Mouse (Mus musculus): ENCODE measurements at regions not wholly inside any gene's neighbourhood (a gene's known extent, or its start where the extent isn't known, plus 50 kb on each side); places are given as distances from the start of the nearest gene placed in this dataset.

DNA sequence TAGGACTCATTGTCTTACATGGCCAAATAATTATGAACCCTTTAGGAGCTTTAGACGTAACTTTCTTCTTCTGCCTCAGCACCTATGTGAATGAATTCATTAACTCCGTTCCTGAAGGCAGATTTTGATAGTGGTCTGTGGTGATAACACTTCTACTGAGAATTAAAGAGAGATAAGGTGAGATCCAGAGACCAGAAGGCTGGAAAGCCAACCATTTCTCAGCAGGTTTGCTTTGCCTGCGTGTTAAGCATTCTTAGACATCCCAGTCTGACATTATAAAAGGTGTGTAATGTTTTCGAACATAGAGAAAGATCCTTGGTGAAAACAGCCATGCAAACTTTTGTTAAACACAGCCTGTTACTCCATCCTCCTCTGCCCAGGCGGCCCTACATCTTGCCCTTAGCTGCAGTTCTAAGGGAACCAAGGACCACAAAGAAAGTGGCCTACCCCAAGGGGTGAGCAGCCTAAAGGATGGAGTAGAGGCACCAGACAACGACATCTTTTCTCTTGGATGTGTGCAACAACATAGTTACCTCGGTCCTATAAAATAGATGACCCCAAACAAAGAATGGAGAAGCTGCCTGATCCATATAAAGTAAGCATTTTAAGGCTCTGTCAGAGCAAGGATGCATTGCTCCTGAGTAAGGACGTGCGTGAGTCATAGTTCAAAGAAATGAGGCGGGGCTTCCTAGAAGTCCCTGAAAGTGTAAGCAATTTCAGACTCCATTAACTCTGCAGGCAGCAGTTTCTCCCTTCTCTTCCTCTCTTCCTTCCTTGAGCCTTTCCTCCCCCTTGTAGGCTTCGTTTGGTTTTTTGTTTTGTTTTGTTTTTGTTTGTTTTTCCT is 55.1 kb upstream of the Xpr1 start:
- WGBS = 72% methylated on average over 11 of the region's 11 CpGs
- Histone ChIP-seq H3K4me1 (peaks cover 23% of the 10 kb centered on the region), H3K27ac (replicated peaks) (no peak overlapping the region), H3K9me3 (no peaks in the 10 kb centered on the region), H3K27me3 (replicated peaks; ENCODE audit: low read depth, poor library complexity, severe bottlenecking) (0 out of 2 replicates have a peak, but pooled peaks cover 4% of the 10 kb centered on the region), H3K36me3 (replicated peaks) (no peaks in the 10 kb centered on the region), H3K4me3 (no peak overlapping the region)
- DNase-seq (ENCODE audit: low spot score) = no peak

DNA sequence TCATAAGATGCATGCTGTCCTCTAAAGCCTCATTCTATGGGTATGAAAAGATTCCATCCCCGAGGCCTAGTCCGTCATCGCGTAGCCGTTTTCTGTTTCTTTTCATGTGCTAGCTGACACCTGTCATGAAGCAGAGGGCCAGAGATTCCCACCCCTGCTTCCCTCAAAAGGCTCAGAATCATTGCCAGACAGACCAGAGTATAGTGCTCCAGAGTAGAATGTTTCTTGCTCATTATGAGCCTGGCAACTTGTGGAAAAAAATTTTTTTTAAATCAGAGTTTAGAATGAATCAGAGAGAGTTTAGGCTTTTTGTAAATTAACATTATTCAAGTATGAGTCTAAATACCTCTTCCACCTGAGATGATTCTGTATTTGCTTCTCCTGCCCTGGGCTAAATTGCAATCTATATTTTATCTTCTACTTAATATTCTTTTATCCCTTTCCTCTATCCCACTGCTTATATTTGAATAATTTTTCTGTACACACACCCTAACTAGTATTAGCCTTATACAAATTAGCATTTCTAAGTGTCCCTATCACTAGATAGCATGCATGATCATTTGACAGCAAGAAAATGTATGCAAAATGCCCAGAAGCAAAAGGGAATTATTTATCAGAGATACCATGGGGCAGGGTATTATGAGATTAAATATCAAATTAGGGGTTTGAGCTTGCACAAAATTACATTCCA is 55.9 kb upstream of the Xpr1 start:
- H3K27ac ChIP-seq (replicated peaks) = no peak overlapping the region
- 65% methylated on average over 5 of the region's 5 CpGs for WGBS

DNA sequence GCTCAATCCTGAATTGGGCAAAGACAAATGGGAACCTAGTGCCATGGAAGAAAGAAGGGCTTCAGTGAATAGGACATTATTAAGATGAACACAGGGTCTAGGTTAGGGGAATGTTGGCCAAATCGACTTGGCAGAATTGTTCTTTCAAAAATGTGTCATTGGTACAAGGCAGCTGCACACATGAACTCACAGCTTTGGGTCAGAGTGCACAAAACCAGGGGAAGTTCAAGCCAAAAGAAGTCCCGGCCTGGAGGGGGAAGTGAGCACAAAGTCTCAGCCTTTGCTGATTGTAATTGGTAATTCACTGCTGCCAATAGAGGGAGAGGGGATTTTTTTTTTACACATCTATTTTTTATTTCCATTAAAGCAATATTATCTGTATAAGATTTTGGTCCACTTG is 57.8 kb upstream of the Xpr1 start:
- Histone ChIP-seq H3K4me1 (peaks cover 23% of the 10 kb centered on the region), H3K4me3 (no peak overlapping the region), H3K27me3 (replicated peaks; ENCODE audit: low read depth, poor library complexity, severe bottlenecking) (peaks cover 4% of the 10 kb centered on the region; the same call in 1 of the 2 replicates), H3K9me3 (no peaks in the 10 kb centered on the region), H3K36me3 (replicated peaks) (no peaks in the 10 kb centered on the region), H3K27ac (replicated peaks) (no peak overlapping the region)
- DNase-seq (ENCODE audit: low spot score) = no peak
- WGBS = 50% methylated on average over 2 of the region's 2 CpGs

More for the DNA sequence above, 55.9 kb upstream of the Xpr1 start:
- Histone ChIP-seq H3K27me3 (replicated peaks; ENCODE audit: low read depth, poor library complexity, severe bottlenecking) (0 out of 2 replicates have a peak, but pooled peaks cover 4% of the 10 kb centered on the region), H3K4me1 (peaks cover 23% of the 10 kb centered on the region), H3K36me3 (replicated peaks) (no peaks in the 10 kb centered on the region), H3K4me3 (no peak overlapping the region), H3K9me3 (no peaks in the 10 kb centered on the region)
- DNase-seq (ENCODE audit: low spot score) = no peak

DNA sequence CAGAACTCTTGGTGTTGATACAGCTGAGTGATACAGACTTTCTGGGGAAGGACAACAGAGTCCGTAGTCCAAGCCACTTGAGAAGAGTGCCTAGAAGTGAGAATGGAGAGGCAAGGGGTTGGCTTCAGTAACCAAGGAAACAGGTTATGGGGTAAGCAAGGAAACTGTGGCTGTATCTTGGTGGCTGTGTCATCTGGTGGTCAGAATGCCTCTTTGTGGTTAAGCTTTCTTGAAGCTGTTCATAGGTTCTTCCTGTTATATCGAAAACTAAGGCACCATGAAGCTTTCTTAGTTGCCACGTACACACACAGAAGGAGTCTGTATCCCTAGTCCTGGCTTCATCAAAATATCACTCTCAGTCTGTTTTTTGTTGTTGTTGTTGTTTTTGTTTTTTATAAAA is 59.0 kb upstream of the Xpr1 start:
- Histone ChIP-seq H3K27ac (replicated peaks) (no peak overlapping the region), H3K27me3 (replicated peaks; ENCODE audit: low read depth, poor library complexity, severe bottlenecking) (peaks cover 4% of the 10 kb centered on the region; the same call in 1 of the 2 replicates), H3K4me1 (peaks cover 22% of the 10 kb centered on the region), H3K4me3 (no peak overlapping the region), H3K36me3 (replicated peaks) (no peaks in the 10 kb centered on the region), H3K9me3 (no peaks in the 10 kb centered on the region)
- DNase-seq (ENCODE audit: low spot score) = no peak
- WGBS = 90% methylated on average over 3 of the region's 3 CpGs

DNA sequence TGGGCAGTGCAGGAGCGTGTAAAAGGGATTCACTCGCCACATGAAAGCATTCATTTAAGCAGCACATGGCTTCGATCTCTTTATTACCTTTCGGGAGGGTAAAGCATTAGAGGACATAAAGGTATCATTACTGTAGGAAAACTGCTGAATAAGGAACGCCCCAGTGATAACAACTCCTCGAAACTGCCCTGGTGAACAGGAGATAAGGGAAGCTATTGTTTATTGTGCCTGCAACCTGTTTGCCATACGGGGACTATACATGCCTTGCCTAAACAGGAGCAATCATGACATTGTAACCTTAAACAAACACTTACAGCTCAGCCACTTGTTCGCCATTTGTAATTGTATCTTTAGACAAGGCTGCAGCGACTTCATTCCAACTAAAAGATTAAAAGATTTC is 64.9 kb upstream of the Xpr1 start:
- no peak overlapping the region for H3K27ac ChIP-seq (replicated peaks)
- H3K4me3 ChIP-seq = no peak overlapping the region
- WGBS = 52% methylated on average over 9 of the region's 9 CpGs
- H3K4me1 ChIP-seq = peaks cover 20% of the 10 kb centered on the region
- DNase-seq (ENCODE audit: low spot score) = no peak
- peaks cover 6% of the 10 kb centered on the region; the same call in 1 of the 2 replicates for H3K27me3 ChIP-seq (replicated peaks; ENCODE audit: low read depth, poor library complexity, severe bottlenecking)
- H3K36me3 ChIP-seq (replicated peaks) = no peaks in the 10 kb centered on the region
- no peaks in the 10 kb centered on the region for H3K9me3 ChIP-seq

DNA sequence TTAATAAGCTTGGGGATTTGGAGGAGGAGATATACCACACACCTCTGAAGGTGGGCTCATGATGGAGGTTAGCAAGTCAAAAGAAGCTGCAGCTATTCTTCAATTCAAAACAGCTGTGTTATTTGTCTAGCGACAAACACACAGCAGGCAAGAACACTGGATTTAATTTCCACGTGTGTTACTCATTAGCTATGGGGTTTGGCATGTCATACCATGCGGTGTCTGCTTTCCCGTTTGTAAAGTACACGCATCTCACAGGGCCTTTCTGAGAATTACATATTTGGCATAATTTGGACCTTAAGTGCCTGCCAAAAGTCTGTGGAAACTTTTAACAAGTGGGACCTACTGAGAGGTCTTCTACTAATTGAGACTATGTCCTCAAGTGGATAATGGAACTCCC is 65.5 kb upstream of the Xpr1 start:
- no peaks in the 10 kb centered on the region for H3K9me3 ChIP-seq
- H3K36me3 ChIP-seq (replicated peaks) = no peaks in the 10 kb centered on the region
- H3K4me1 ChIP-seq = peaks cover 20% of the 10 kb centered on the region
- peaks cover 6% of the 10 kb centered on the region; the same call in 1 of the 2 replicates for H3K27me3 ChIP-seq (replicated peaks; ENCODE audit: low read depth, poor library complexity, severe bottlenecking)
- DNase-seq (ENCODE audit: low spot score) = no peak
- 45% methylated on average over 5 of the region's 5 CpGs for WGBS
- no peak overlapping the region for H3K4me3 ChIP-seq
- H3K27ac ChIP-seq (replicated peaks) = no peak overlapping the region

DNA sequence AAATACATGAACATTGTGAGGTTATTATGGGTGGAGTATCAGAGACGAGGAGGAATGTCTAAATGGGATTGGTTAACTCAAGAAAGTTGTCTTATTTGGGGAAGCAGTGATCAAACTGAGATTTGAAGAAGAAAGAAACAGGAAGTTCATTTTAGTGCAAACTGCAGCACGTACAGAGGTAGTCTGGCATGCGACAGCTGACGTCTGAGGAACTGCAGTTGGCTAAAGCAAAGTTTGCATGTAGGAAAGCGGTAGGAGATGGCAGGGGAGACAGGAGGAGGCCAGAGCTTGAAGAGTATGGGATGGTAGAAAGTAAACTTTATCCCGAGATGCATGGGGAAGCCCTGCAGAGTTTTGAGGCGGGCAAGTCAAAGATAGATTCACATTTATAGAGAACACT is 66.5 kb upstream of the Xpr1 start:
- Histone ChIP-seq H3K27me3 (replicated peaks; ENCODE audit: low read depth, poor library complexity, severe bottlenecking) (peaks cover 6% of the 10 kb centered on the region; the same call in 1 of the 2 replicates), H3K9me3 (no peaks in the 10 kb centered on the region), H3K36me3 (replicated peaks) (no peaks in the 10 kb centered on the region), H3K4me3 (no peak overlapping the region), H3K4me1 (peaks cover 20% of the 10 kb centered on the region), H3K27ac (replicated peaks) (no peak overlapping the region)
- 80% methylated on average over 7 of the region's 7 CpGs for WGBS
- no peak for DNase-seq (ENCODE audit: low spot score)

DNA sequence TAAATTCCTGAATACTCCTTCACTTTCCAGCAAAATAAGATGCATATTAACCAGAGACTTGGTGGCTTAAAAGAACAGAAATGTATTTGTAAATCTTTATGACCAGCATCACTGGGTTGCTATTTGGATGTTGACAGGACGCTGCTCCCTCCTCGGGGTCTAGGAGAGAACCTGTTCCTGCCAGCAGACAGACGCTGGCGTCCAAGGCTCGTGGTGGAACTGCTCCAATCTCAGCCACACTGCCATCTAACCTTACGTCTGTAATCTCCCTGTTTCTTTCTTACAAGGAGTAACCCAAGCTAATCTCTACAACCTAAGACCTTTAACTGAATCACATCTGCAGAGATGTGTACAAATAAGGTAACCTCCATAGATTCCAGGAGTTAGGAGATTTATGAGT is 70.1 kb upstream of the Acbd6 start:
- H3K4me3 ChIP-seq = no peak overlapping the region
- no peak for DNase-seq (ENCODE audit: low spot score)
- WGBS = 87% methylated on average over 6 of the region's 6 CpGs
- H3K9me3 ChIP-seq = no peaks in the 10 kb centered on the region
- H3K4me1 ChIP-seq = peaks cover 26% of the 10 kb centered on the region
- H3K27me3 ChIP-seq (replicated peaks; ENCODE audit: low read depth, poor library complexity, severe bottlenecking) = peaks cover 17% of the 10 kb centered on the region
- H3K27ac ChIP-seq (replicated peaks) = no peak overlapping the region
- no peaks in the 10 kb centered on the region for H3K36me3 ChIP-seq (replicated peaks)

DNA sequence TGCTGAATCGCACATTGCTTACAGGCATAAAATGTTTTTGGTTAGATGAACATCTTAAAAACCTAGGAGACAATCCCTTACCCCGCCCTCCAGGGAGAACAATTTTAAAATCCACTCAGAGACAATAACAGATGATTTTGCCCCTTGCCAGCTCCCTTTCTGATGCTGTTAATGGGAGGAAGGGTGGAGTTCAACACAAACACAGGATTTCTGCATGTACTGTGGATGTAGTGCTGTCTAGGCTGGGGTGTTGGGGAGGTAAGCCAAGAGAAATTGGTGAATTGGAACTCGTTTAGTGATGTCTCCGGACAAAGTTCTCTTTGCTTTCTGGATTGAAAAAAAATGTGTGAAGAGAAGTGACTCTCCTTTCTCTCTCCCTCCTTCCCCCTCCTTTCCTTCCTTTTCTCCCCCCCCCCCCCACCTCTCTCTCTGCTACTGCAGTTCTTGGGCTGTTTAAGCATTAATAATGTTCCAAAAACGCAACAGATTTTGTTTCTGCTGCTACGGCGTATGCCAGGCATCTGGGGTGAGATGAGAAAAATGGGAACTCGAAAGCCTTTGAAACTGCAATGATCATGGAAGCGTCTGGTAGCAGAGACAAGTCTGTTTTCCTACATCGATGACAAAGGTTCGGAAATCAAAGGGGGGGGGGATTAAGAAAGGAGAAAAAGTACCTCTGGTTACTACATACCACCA is 68.8 kb upstream of the Acbd6 start:
- no peak for DNase-seq (ENCODE audit: low spot score)

DNA sequence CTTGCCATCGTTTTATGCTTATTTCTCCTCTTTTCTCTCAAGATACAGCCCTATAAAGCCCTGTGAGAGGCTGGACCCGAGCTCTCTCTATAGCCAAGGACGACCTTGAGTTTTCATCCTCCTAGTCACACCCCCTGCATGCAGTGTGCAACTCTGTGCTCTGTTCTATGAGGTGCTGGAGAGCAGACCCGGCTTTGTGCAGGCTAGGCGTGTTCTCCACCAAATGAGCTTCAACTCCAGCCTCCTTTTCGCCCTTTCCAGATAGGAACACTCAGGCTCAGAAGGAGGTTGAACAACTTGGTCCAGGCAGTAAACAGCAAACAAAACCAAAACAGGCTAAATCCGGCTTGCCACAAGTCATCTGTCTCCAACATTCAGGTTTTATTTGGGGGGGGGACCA is 67.8 kb upstream of the Acbd6 start:
- no peaks in the 10 kb centered on the region for H3K9me3 ChIP-seq
- no peaks in the 10 kb centered on the region for H3K36me3 ChIP-seq (replicated peaks)
- DNase-seq (ENCODE audit: low spot score) = no peak
- H3K4me1 ChIP-seq = peaks cover 23% of the 10 kb centered on the region
- no peak overlapping the region for H3K4me3 ChIP-seq
- WGBS = 72% methylated on average over 7 of the region's 7 CpGs
- H3K27ac ChIP-seq (replicated peaks) = no peak overlapping the region
- H3K27me3 ChIP-seq (replicated peaks; ENCODE audit: low read depth, poor library complexity, severe bottlenecking) = peaks cover 16% of the 10 kb centered on the region

More for the DNA sequence above, 68.8 kb upstream of the Acbd6 start:
- H3K4me3 ChIP-seq = no peak overlapping the region
- no peak overlapping the region for H3K27ac ChIP-seq (replicated peaks)
- peaks cover 23% of the 10 kb centered on the region for H3K4me1 ChIP-seq
- WGBS = 84% methylated on average over 11 of the region's 11 CpGs
- H3K27me3 ChIP-seq (replicated peaks; ENCODE audit: low read depth, poor library complexity, severe bottlenecking) = peaks cover 20% of the 10 kb centered on the region
- no peaks in the 10 kb centered on the region for H3K9me3 ChIP-seq
- no peaks in the 10 kb centered on the region for H3K36me3 ChIP-seq (replicated peaks)

DNA sequence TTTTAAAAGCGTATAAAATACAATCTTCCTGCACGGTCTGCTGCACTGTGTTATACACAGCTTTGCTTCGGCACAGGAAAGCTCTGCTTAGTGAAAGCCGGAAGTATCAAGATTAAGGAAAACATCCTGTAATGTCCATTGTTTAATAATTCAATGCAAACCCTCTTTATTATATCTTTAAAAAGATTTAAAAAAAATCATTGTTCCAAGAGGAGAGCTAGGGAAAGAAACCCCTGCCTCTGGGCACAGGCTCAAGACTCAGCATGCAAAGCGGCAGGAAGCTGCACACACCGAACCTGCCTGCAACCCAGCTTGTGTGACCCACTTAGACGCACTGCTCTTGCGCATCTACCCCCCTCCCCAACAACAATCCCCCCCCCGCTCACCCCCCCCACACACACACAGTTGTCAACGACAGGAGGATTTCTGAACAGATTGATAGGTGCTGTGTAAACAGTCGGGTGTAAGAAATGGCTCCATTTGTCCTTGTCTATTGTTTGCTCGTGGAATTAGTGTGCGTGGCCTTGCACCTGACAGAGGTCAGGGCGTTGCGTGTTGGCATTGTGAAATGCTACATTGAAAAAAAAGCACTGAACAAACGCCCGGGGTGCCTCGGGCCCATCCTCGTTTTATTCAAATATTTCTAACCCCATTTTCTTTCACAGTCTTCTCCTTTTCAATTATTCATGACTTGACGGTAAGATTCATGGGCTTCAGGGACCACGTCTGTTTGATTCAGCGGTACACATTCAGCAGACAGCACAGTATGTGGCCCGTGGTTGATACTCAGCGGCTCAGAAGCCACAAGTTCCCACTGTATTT is 66.5 kb upstream of the Acbd6 start:
- Histone ChIP-seq H3K4me3 (peak overlapping the region; percentile 25; the same call in 1 of the 2 replicates), H3K27me3 (replicated peaks; ENCODE audit: low read depth, poor library complexity, severe bottlenecking) (peaks cover 16% of the 10 kb centered on the region), H3K36me3 (replicated peaks) (no peaks in the 10 kb centered on the region), H3K9me3 (no peaks in the 10 kb centered on the region), H3K4me1 (peaks cover 23% of the 10 kb centered on the region), H3K27ac (replicated peaks) (no peak overlapping the region; the same call in none of the 2 replicates)
- DNase-seq (ENCODE audit: low spot score) = peak; percentile 23
- 50% methylated on average over 24 of the region's 24 CpGs for WGBS

DNA sequence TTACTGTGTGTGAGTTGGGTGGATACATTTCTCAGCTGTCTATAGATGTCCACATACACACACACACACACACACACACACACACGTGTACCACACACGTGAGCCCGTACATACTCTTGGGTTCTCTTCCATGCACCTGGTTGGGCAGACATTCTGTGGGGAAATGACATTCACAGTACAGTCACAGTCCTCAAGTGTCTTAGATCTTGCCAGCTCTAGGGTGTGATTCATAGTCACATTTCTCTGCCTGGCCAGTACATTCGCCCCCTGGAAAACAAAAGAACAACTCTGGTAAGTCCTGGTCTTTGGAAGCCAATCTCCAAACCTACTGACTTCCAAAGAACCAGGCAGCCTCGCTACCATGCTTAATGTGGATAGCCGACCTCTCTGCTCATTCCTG is 64.6 kb upstream of the Acbd6 start:
- Histone ChIP-seq H3K27ac (replicated peaks) (no peak overlapping the region), H3K4me3 (no peak overlapping the region), H3K36me3 (replicated peaks) (no peaks in the 10 kb centered on the region), H3K9me3 (no peaks in the 10 kb centered on the region), H3K27me3 (replicated peaks; ENCODE audit: low read depth, poor library complexity, severe bottlenecking) (peaks cover 16% of the 10 kb centered on the region), H3K4me1 (peaks cover 23% of the 10 kb centered on the region)
- no peak for DNase-seq (ENCODE audit: low spot score)
- 88% methylated on average over 6 of the region's 6 CpGs for WGBS
